Mouse (Mus musculus): ENCODE data around the gene Trpc3. TPM values are rescaled to one million over a fixed set of nuclear protein-coding genes. Genes with fewer than 3 reads are reported as not detected.

Gene Trpc3
- polyA plus RNA-seq, 1 experiment from 2014 or later = 6.1 TPM

GRCm38 (mm10) chr3:36635449-36635848 lies 54.5 kb downstream of the Trpc3 start:
- no peaks in the 10 kb centered on the region for H3K4me1 ChIP-seq (ENCODE audit: control insufficient read depth in 2 of 2, insufficient read depth in 2 of 2, low read length in 2 of 2)
- no peaks in the 10 kb centered on the region for H3K9me3 ChIP-seq (ENCODE audit: control insufficient read depth, low read length)
- H3K27ac ChIP-seq (replicated peaks in 1 of 2; ENCODE audit: control insufficient read depth in 1 of 2, insufficient read depth in 1 of 2, low read depth in 2 of 2, low read length in 2 of 2) = no peak overlapping the region
- H3K4me3 ChIP-seq (ENCODE audit: control insufficient read depth in 1 of 2, insufficient read depth in 1 of 2, low read depth in 1 of 2, low read length in 2 of 2) = no peak overlapping the region
- no peaks in the 10 kb centered on the region for H3K27me3 ChIP-seq (ENCODE audit: control insufficient read depth, insufficient read depth, low read length)
- WGBS = 21% methylated on average over 4 of the region's 4 CpGs
- no peak for ATAC-seq (ENCODE audit: insufficient number of reproducible peaks, insufficient read depth, low FRiP score, low read depth)
- H3K36me3 ChIP-seq (ENCODE audit: control insufficient read depth, insufficient read depth, low read length) = no peaks in the 10 kb centered on the region
- H3K9ac ChIP-seq (ENCODE audit: low read length) = no peak overlapping the region
- no peak overlapping the region for H3K4me2 ChIP-seq (ENCODE audit: low read length)

DNA sequence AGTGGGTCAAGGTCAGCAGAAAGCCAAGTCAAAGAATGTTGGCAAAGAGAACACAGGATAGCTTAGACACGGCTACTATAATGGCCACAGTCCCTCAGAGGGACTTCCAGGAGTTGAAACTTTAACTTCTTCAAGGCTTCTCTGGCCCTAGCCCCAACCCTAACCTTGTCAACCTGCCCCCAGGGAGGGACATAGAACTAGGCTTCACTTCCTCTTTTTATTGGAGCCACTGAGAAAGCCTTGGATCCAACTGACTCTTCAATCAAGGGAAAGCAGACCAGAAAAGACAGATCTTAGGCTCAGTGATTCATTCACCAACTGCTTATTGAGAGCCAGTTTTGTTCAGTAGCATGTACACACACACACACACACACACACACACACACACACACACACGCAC lies 63.2 kb downstream of the Trpc3 start:
- no peak overlapping the region for H3K27ac ChIP-seq (replicated peaks in 1 of 2; ENCODE audit: control insufficient read depth in 1 of 2, insufficient read depth in 1 of 2, low read depth in 2 of 2, low read length in 2 of 2)
- no peak overlapping the region for H3K4me2 ChIP-seq (ENCODE audit: low read length)
- no peaks in the 10 kb centered on the region for H3K36me3 ChIP-seq (ENCODE audit: control insufficient read depth, insufficient read depth, low read length)
- H3K9me3 ChIP-seq (ENCODE audit: control insufficient read depth, low read length) = no peaks in the 10 kb centered on the region
- ATAC-seq (ENCODE audit: insufficient number of reproducible peaks, insufficient read depth, low FRiP score, low read depth) = no peak
- H3K27me3 ChIP-seq (ENCODE audit: control insufficient read depth, insufficient read depth, low read length) = no peaks in the 10 kb centered on the region
- no peak overlapping the region for H3K9ac ChIP-seq (ENCODE audit: low read length)
- H3K4me1 ChIP-seq (ENCODE audit: control insufficient read depth in 2 of 2, insufficient read depth in 2 of 2, low read length in 2 of 2) = peaks cover 2 to 4% of the 10 kb centered on the region in 2 experiments; a peak in 1 of 4 replicates
- H3K4me3 ChIP-seq (ENCODE audit: control insufficient read depth in 1 of 2, insufficient read depth in 1 of 2, low read depth in 1 of 2, low read length in 2 of 2) = no peak overlapping the region
- 66% methylated on average over 2 of the region's 2 CpGs for WGBS

DNA sequence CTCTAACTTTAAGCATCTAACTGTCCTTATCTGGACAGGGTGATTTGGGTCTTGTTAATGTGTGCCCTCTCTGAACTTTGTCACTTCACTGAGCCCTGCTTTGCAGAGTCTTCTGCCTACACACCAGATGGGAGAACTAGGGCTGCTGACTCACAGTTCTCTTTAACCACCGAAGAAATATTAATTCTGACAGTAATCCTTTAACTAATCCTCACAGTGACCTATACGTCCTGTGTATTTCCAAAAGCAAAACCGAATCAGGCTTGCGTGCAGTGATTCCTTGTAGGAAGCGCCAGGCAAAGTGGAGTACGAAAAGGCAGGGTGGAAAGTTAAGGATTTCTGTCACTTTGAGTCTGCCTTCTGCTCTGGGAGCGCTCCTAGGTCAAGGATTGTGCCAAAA lies 71.8 kb downstream of the Trpc3 start:
- Histone ChIP-seq H3K4me3 (ENCODE audit: control insufficient read depth in 1 of 2, insufficient read depth in 1 of 2, low read depth in 1 of 2, low read length in 2 of 2) (no peak overlapping the region), H3K27ac (replicated peaks in 1 of 2; ENCODE audit: control insufficient read depth in 1 of 2, insufficient read depth in 1 of 2, low read depth in 2 of 2, low read length in 2 of 2) (no peak overlapping the region), H3K27me3 (ENCODE audit: control insufficient read depth, insufficient read depth, low read length) (no peaks in the 10 kb centered on the region), H3K4me1 (ENCODE audit: control insufficient read depth in 2 of 2, insufficient read depth in 2 of 2, low read length in 2 of 2) (no peaks in the 10 kb centered on the region), H3K9me3 (ENCODE audit: control insufficient read depth, low read length) (no peaks in the 10 kb centered on the region), H3K36me3 (ENCODE audit: control insufficient read depth, insufficient read depth, low read length) (0 out of 2 replicates have a peak, but pooled peaks cover 2% of the 10 kb centered on the region), H3K9ac (ENCODE audit: low read length) (no peak overlapping the region), H3K4me2 (ENCODE audit: low read length) (no peak overlapping the region)
- 70% methylated on average over 7 of the region's 7 CpGs for WGBS
- ATAC-seq (ENCODE audit: insufficient number of reproducible peaks, insufficient read depth, low FRiP score, low read depth) = no peak

DNA sequence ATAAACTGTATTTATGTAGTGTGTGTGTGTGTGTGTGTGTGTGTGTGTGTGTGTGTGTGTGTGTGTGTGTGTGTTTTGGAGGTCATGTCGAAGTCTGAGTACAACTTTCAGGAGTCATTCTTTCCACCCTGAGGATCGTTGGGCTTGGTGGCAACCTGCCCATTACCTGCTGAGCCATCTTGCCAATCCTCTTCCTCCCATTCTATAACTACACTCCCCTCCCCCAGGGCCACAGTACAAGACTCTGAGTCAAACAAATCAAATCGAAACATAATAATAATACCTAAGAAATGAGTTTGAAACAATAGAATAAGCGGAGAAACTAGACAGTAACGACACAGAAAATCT lies 76.1 kb downstream of the Trpc3 start:
- Histone ChIP-seq H3K4me1 (ENCODE audit: control insufficient read depth in 2 of 2, insufficient read depth in 2 of 2, low read length in 2 of 2) (no peaks in the 10 kb centered on the region), H3K27ac (replicated peaks in 1 of 2; ENCODE audit: control insufficient read depth in 1 of 2, insufficient read depth in 1 of 2, low read depth in 2 of 2, low read length in 2 of 2) (no peak overlapping the region), H3K4me3 (ENCODE audit: control insufficient read depth in 1 of 2, insufficient read depth in 1 of 2, low read depth in 1 of 2, low read length in 2 of 2) (no peak overlapping the region; a peak in 1 of 4 replicates), H3K9ac (ENCODE audit: low read length) (no peak overlapping the region; the same call in 1 of the 2 replicates), H3K4me2 (ENCODE audit: low read length) (peak overlapping the region; percentile 79), H3K36me3 (ENCODE audit: control insufficient read depth, insufficient read depth, low read length) (0 out of 2 replicates have a peak, but pooled peaks cover 4% of the 10 kb centered on the region), H3K9me3 (ENCODE audit: control insufficient read depth, low read length) (no peaks in the 10 kb centered on the region), H3K27me3 (ENCODE audit: control insufficient read depth, insufficient read depth, low read length) (no peaks in the 10 kb centered on the region)
- 61% methylated on average over 5 of the region's 5 CpGs for WGBS
- no peak for ATAC-seq (ENCODE audit: insufficient number of reproducible peaks, insufficient read depth, low FRiP score, low read depth)

DNA sequence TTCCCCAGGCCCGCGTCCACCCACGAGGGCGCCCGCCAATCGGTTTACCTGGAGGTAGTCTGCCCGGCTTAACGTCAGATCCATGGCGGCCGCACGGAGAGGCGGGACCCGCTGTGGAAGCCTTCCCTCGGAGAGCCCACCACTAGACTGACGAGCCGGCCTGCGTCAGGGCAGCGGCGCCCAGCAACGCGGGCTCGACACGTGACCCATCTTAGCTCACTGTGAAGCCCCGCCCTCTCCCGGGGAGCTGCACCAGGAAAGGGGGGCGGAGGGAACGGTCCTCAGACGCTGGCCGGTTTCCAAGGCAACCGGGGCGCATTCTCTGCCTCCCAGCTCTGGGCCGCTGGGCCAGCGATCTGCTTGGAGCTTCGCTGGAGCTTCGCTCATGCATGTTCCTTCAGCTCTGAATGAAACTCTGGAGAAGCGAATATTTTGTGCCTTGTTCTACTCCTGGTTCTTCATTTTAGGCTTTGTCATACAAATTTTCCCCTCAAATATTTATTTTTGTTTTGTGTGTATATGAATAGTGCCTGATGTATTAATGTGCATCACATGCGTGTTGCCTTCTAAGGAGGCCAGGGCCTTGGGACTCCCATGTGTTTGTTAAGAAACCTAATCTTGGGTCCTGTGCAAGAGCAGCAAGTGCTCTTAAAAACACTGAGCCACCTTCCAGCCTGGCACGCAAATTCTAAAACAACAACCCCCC lies 76.6 kb downstream of the Trpc3 start, which contains the start of gene Bbs7:
Bbs7 (minus strand) TSS at position 276 of the 706 bp plus-strand sequence.
- H3K27me3 ChIP-seq (ENCODE audit: control insufficient read depth, insufficient read depth, low read length) = no peaks in the 10 kb centered on the region
- peak within 1 kb of the TSS; percentile 79 for H3K4me2 ChIP-seq (ENCODE audit: low read length)
- peak within 1 kb of the TSS; percentile 82 for H3K9ac ChIP-seq (ENCODE audit: low read length)
- 4% methylated on average over 38 of the region's 38 CpGs for WGBS
- ATAC-seq (ENCODE audit: insufficient number of reproducible peaks, insufficient read depth, low FRiP score, low read depth) = peak; percentile 99
- peak within 1 kb of the TSS; percentile 69 to 82 for H3K4me3 ChIP-seq (ENCODE audit: control insufficient read depth in 1 of 2, insufficient read depth in 1 of 2, low read depth in 1 of 2, low read length in 2 of 2)
- 0 out of 4 replicates have a peak within 1 kb of the TSS, but pooled peaks have one; percentile 4 to 20 for H3K27ac ChIP-seq (replicated peaks in 1 of 2; ENCODE audit: control insufficient read depth in 1 of 2, insufficient read depth in 1 of 2, low read depth in 2 of 2, low read length in 2 of 2)
- no peaks in the 10 kb centered on the region for H3K4me1 ChIP-seq (ENCODE audit: control insufficient read depth in 2 of 2, insufficient read depth in 2 of 2, low read length in 2 of 2)
- no peaks in the 10 kb centered on the region for H3K9me3 ChIP-seq (ENCODE audit: control insufficient read depth, low read length)
- H3K36me3 ChIP-seq (ENCODE audit: control insufficient read depth, insufficient read depth, low read length) = 0 out of 2 replicates have a peak, but pooled peaks cover 4% of the 10 kb centered on the region

DNA sequence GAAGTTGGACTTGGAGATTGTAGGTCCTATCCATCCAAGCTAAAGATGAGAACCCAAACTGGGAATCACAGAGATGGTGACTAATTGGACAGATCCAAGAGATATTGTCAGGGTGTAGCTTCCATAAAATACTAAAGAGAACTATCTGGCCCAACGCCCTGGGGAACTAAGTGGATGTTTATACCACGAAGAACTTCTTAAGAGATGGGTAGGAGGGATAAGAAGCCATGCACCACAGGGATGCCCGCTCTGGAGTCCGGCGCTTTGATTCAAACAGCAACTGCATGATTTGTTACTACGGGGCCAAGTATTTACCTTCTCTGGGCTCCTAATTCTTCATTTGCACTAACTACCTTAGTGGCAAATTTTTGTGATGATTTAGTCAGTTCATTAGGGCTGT lies 77.3 kb downstream of the Trpc3 start:
- no peak for ATAC-seq (ENCODE audit: insufficient number of reproducible peaks, insufficient read depth, low FRiP score, low read depth)
- Histone ChIP-seq H3K36me3 (ENCODE audit: control insufficient read depth, insufficient read depth, low read length) (0 out of 2 replicates have a peak, but pooled peaks cover 4% of the 10 kb centered on the region), H3K4me3 (ENCODE audit: control insufficient read depth in 1 of 2, insufficient read depth in 1 of 2, low read depth in 1 of 2, low read length in 2 of 2) (peak overlapping the region; percentile 69 to 82), H3K4me2 (ENCODE audit: low read length) (peak overlapping the region; percentile 79), H3K9ac (ENCODE audit: low read length) (peak overlapping the region; percentile 82), H3K4me1 (ENCODE audit: control insufficient read depth in 2 of 2, insufficient read depth in 2 of 2, low read length in 2 of 2) (no peaks in the 10 kb centered on the region), H3K27ac (replicated peaks in 1 of 2; ENCODE audit: control insufficient read depth in 1 of 2, insufficient read depth in 1 of 2, low read depth in 2 of 2, low read length in 2 of 2) (0 out of 4 replicates have a peak overlapping the region, but pooled peaks have one; percentile 4 to 20), H3K27me3 (ENCODE audit: control insufficient read depth, insufficient read depth, low read length) (no peaks in the 10 kb centered on the region), H3K9me3 (ENCODE audit: control insufficient read depth, low read length) (no peaks in the 10 kb centered on the region)
- WGBS = 6% methylated on average over 6 of the region's 6 CpGs

GRCm38 (mm10) chr3:36605894-36606783 lies 83.8 kb downstream of the Trpc3 start:
- Histone ChIP-seq H3K9ac (ENCODE audit: low read length) (no peak overlapping the region), H3K4me2 (ENCODE audit: low read length) (no peak overlapping the region), H3K27ac (replicated peaks in 1 of 2; ENCODE audit: control insufficient read depth in 1 of 2, insufficient read depth in 1 of 2, low read depth in 2 of 2, low read length in 2 of 2) (no peak overlapping the region), H3K36me3 (ENCODE audit: control insufficient read depth, insufficient read depth, low read length) (0 out of 2 replicates have a peak, but pooled peaks cover 4% of the 10 kb centered on the region), H3K4me3 (ENCODE audit: control insufficient read depth in 1 of 2, insufficient read depth in 1 of 2, low read depth in 1 of 2, low read length in 2 of 2) (no peak overlapping the region), H3K4me1 (ENCODE audit: control insufficient read depth in 2 of 2, insufficient read depth in 2 of 2, low read length in 2 of 2) (no peaks in the 10 kb centered on the region), H3K27me3 (ENCODE audit: control insufficient read depth, insufficient read depth, low read length) (no peaks in the 10 kb centered on the region), H3K9me3 (ENCODE audit: control insufficient read depth, low read length) (no peaks in the 10 kb centered on the region)
- WGBS = 43% methylated on average over 7 of the region's 7 CpGs
- ATAC-seq (ENCODE audit: insufficient number of reproducible peaks, insufficient read depth, low FRiP score, low read depth) = no peak
